Mouse (Mus musculus) stomach, embryonic 15.5 days (tissue): ENCODE measurements around the gene Strada. TPM values are rescaled to one million over a fixed set of nuclear protein-coding genes. Genes with fewer than 3 reads are reported as not detected.
"Not testable (repeated sequence)": the region's sequence is repeated elsewhere in the genome, so short reads cannot be mapped to it uniquely, and the experiment has no call there.

Experiments used
- ATAC-seq: fragments of 200-750 bp; cut with Nextera tagmentation; 2 replicates; pipeline ENCODE4 v1.8.0; 2017; ENCODE audit warnings: low read depth, moderate number of reproducible peaks, moderate TSS enrichment; ENCODE audit not compliant: insufficient read depth, low FRiP score
- H3K27ac ChIP-seq: fragments of 300-500 bp; sonication (generic); 2 replicates; pipeline ENCODE4 v1.5.1; 2015; ENCODE audit warnings: mild to moderate bottlenecking, inconsistent platforms
- H3K27me3 ChIP-seq: fragments of 300-500 bp; sonication (generic); replicated peaks from 2 replicates; pipeline ENCODE4 v1.6.1; 2015; ENCODE audit warnings: inconsistent platforms
- H3K36me3 ChIP-seq: fragments of 300-500 bp; sonication (generic); 2 replicates; pipeline ENCODE4 v1.6.1; 2015; ENCODE audit warnings: inconsistent platforms
- H3K4me1 ChIP-seq: fragments of 300-500 bp; sonication (generic); 2 replicates; pipeline ENCODE4 v1.6.1; 2015; ENCODE audit warnings: inconsistent platforms
- H3K4me2 ChIP-seq: fragments of 300-500 bp; sonication (generic); 2 replicates; pipeline ENCODE4 v1.6.1; 2015; ENCODE audit warnings: mild to moderate bottlenecking, inconsistent platforms
- H3K4me3 ChIP-seq: fragments of 300-500 bp; sonication (generic); replicated peaks from 2 replicates; pipeline ENCODE4 v1.5.1; 2015; ENCODE audit warnings: inconsistent platforms
- H3K9ac ChIP-seq: fragments of 300-500 bp; sonication (generic); 2 replicates; pipeline ENCODE4 v1.6.1; 2015; ENCODE audit warnings: inconsistent platforms
- H3K9me3 ChIP-seq: fragments of 300-500 bp; sonication (generic); 2 replicates; pipeline ENCODE4 v1.6.1; 2016; ENCODE audit warnings: inconsistent platforms
- WGBS: fragments of 180-500 bp; shearing (Covaris S2); methylation state at CpG from one replicate; pipeline ENCODE4 v1.1.7; 2015; 5-methylcytosine and 5-hydroxymethylcytosine counted together
- polyA plus RNA-seq: library from polyadenylated mRNA; unstranded; fragments of >200 nt; fragmentation: Nextera tagmentation; extraction: Ambion mirVana; gene quantifications from 2 replicates; pipeline ENCODE4 v1.2.1, GENCODE M21; 2015

Gene Strada
- polyA plus RNA-seq, 1 experiment from 2014 or later: 16.7 TPM

GRCm38 (mm10) chr11:106151219-106151618 lies 50.7 kb downstream of the Strada start:
- 0 out of 2 replicates have a peak, but pooled peaks have one; percentile 23 for ATAC-seq
- Histone ChIP-seq H3K9ac (no peak overlapping the region), H3K4me1 (no peaks in the 10 kb centered on the region), H3K27ac (no peak overlapping the region), H3K36me3 (peaks cover 56% of the 10 kb centered on the region), H3K4me3 (no peak overlapping the region), H3K27me3 (no peaks in the 10 kb centered on the region), H3K9me3 (no peaks in the 10 kb centered on the region), H3K4me2 (no peak overlapping the region)
- 79% methylated on average over 3 of the region's 3 CpGs for WGBS

- WGBS: 39% methylated on average over 8 of the region's 8 CpGs
- H3K9ac ChIP-seq: no peak overlapping the region
- no peak overlapping the region for H3K4me3 ChIP-seq
- ATAC-seq: peak; percentile 82; the same call in 1 of the 2 replicates
- 0 out of 2 replicates have a peak, but pooled peaks cover 14% of the 10 kb centered on the region for H3K36me3 ChIP-seq
- no peaks in the 10 kb centered on the region for H3K4me1 ChIP-seq
- no peaks in the 10 kb centered on the region for H3K27me3 ChIP-seq
- peak overlapping the region; percentile 29; the same call in 1 of the 2 replicates for H3K4me2 ChIP-seq
- peak overlapping the region; percentile 80 for H3K27ac ChIP-seq
- H3K9me3 ChIP-seq: no peaks in the 10 kb centered on the region
Observed at GRCm38 (mm10) chr11:106134580-106135528, 67.1 kb downstream of the Strada start.

GRCm38 (mm10) chr11:106132516-106132915 lies 69.5 kb downstream of the Strada start:
- no peak overlapping the region for H3K9ac ChIP-seq
- H3K36me3 ChIP-seq: 0 out of 2 replicates have a peak, but pooled peaks cover 17% of the 10 kb centered on the region
- 93% methylated on average over 5 of the region's 5 CpGs for WGBS
- no peak for ATAC-seq
- H3K4me2 ChIP-seq: no peak overlapping the region
- H3K4me1 ChIP-seq: no peaks in the 10 kb centered on the region
- no peaks in the 10 kb centered on the region for H3K9me3 ChIP-seq
- no peak overlapping the region for H3K27ac ChIP-seq
- H3K27me3 ChIP-seq: no peaks in the 10 kb centered on the region
- no peak overlapping the region for H3K4me3 ChIP-seq

GRCm38 (mm10) chr11:106129477-106129876 lies 72.5 kb downstream of the Strada start:
- H3K27ac ChIP-seq: no peak overlapping the region
- H3K27me3 ChIP-seq: no peaks in the 10 kb centered on the region
- no peak for ATAC-seq
- no peak overlapping the region for H3K4me3 ChIP-seq
- no peaks in the 10 kb centered on the region for H3K9me3 ChIP-seq
- H3K9ac ChIP-seq: no peak overlapping the region
- no peaks in the 10 kb centered on the region for H3K4me1 ChIP-seq
- no peak overlapping the region for H3K4me2 ChIP-seq
- WGBS: 80% methylated on average over 1 of the region's 1 CpGs
- 0 out of 2 replicates have a peak, but pooled peaks cover 7% of the 10 kb centered on the region for H3K36me3 ChIP-seq

- not testable (repeated sequence) for H3K9ac ChIP-seq, H3K4me3 ChIP-seq, H3K4me2 ChIP-seq, H3K27ac ChIP-seq, H3K9me3 ChIP-seq, H3K27me3 ChIP-seq, ATAC-seq, H3K4me1 ChIP-seq
- H3K36me3 ChIP-seq: peaks cover 12% of the 10 kb centered on the region; the same call in 1 of the 2 replicates
- WGBS: 93% methylated on average over 6 of the region's 6 CpGs
Observed at GRCm38 (mm10) chr11:106126727-106127373, 75.1 kb downstream of the Strada start.

- 67% methylated on average over 1 of the region's 1 CpGs for WGBS
- no peak overlapping the region for H3K27ac ChIP-seq
- no peak overlapping the region for H3K4me2 ChIP-seq
- no peak for ATAC-seq
- H3K4me1 ChIP-seq: no peaks in the 10 kb centered on the region
- no peaks in the 10 kb centered on the region for H3K27me3 ChIP-seq
- peaks cover 11% of the 10 kb centered on the region; the same call in 1 of the 2 replicates for H3K36me3 ChIP-seq
- no peaks in the 10 kb centered on the region for H3K9me3 ChIP-seq
- no peak overlapping the region for H3K9ac ChIP-seq
- no peak overlapping the region for H3K4me3 ChIP-seq
Observed at GRCm38 (mm10) chr11:106125827-106126226, 76.1 kb downstream of the Strada start.

- no peak overlapping the region for H3K27ac ChIP-seq
- no peak for ATAC-seq
- H3K9ac ChIP-seq: no peak overlapping the region
- WGBS: 70% methylated on average over 4 of the region's 4 CpGs
- H3K4me3 ChIP-seq: no peak overlapping the region
- no peak overlapping the region for H3K4me2 ChIP-seq
- no peaks in the 10 kb centered on the region for H3K9me3 ChIP-seq
- H3K36me3 ChIP-seq: peaks cover 9% of the 10 kb centered on the region; the same call in 1 of the 2 replicates
- H3K27me3 ChIP-seq: no peaks in the 10 kb centered on the region
- H3K4me1 ChIP-seq: no peaks in the 10 kb centered on the region
Observed at GRCm38 (mm10) chr11:106124784-106125183, 77.2 kb downstream of the Strada start.

GRCm38 (mm10) chr11:106122736-106123135 lies 79.2 kb downstream of the Strada start:
- ATAC-seq: no peak
- peak overlapping the region; percentile 44; the same call in 1 of the 2 replicates for H3K27ac ChIP-seq
- no peak overlapping the region for H3K9ac ChIP-seq
- H3K4me3 ChIP-seq: no peak overlapping the region
- no peaks in the 10 kb centered on the region for H3K27me3 ChIP-seq
- H3K4me1 ChIP-seq: no peaks in the 10 kb centered on the region
- peaks cover 12% of the 10 kb centered on the region for H3K36me3 ChIP-seq
- no peaks in the 10 kb centered on the region for H3K9me3 ChIP-seq
- no peak overlapping the region for H3K4me2 ChIP-seq
- 63% methylated on average over 3 of the region's 3 CpGs for WGBS

GRCm38 (mm10) chr11:106122221-106122620 lies 79.7 kb downstream of the Strada start:
- H3K4me3 ChIP-seq: no peak overlapping the region
- WGBS: 91% methylated on average over 5 of the region's 5 CpGs
- no peak overlapping the region for H3K9ac ChIP-seq
- ATAC-seq: no peak
- peak overlapping the region; percentile 44; the same call in 1 of the 2 replicates for H3K27ac ChIP-seq
- no peaks in the 10 kb centered on the region for H3K27me3 ChIP-seq
- no peaks in the 10 kb centered on the region for H3K4me1 ChIP-seq
- no peaks in the 10 kb centered on the region for H3K9me3 ChIP-seq
- H3K4me2 ChIP-seq: no peak overlapping the region
- H3K36me3 ChIP-seq: peaks cover 12% of the 10 kb centered on the region

Other genes starting within 250 kb of the Strada start
- gene Cyb561, start 248.8 kb downstream of the Strada start, polyA plus RNA-seq: 39.0 and 41.2 TPM in 2 replicates
- 1.1 and 1.8 TPM in 2 replicates for gene Ace, start 234.2 kb downstream of the Strada start, polyA plus RNA-seq
- not detected in 2 replicates for gene Ace3, start 207.5 kb downstream of the Strada start, polyA plus RNA-seq
- gene Kcnh6, start 194.0 kb downstream of the Strada start, polyA plus RNA-seq: 0.80 and 1.3 TPM in 2 replicates
- 54.6 and 57.6 TPM in 2 replicates for gene Dcaf7, start 165.3 kb downstream of the Strada start, polyA plus RNA-seq
- gene Taco1, start 136.1 kb downstream of the Strada start, polyA plus RNA-seq: 9.8 and 11.5 TPM in 2 replicates
- gene Map3k3, start 117.6 kb downstream of the Strada start, polyA plus RNA-seq: 18.0 and 19.5 TPM in 2 replicates
- gene Gm10840, start 41.3 kb downstream of the Strada start, polyA plus RNA-seq: not detected in 2 replicates
- gene Limd2, start 41.3 kb downstream of the Strada start, polyA plus RNA-seq: 117 and 136 TPM in 2 replicates
- gene Ccdc47, start 14.2 kb upstream of the Strada start, polyA plus RNA-seq: 92.1 and 95.0 TPM in 2 replicates
- gene Ddx42, start 14.8 kb upstream of the Strada start, polyA plus RNA-seq: 58.1 and 66.2 TPM in 2 replicates
- 49.7 and 56.5 TPM in 2 replicates for gene Ftsj3, start 53.9 kb upstream of the Strada start, polyA plus RNA-seq
- 242 and 266 TPM in 2 replicates for gene Psmc5, start 54.0 kb upstream of the Strada start, polyA plus RNA-seq
- 70.2 and 78.3 TPM in 2 replicates for gene Smarcd2, start 70.8 kb upstream of the Strada start, polyA plus RNA-seq
- 0.27 and 0.28 TPM in 2 replicates for gene Tcam1, start 74.5 kb upstream of the Strada start, polyA plus RNA-seq
- gene Gh, start 99.7 kb upstream of the Strada start, polyA plus RNA-seq: not detected in 2 replicates
- gene Cd79b, start 112.6 kb upstream of the Strada start, polyA plus RNA-seq: 3.5 and 3.7 TPM in 2 replicates
- 0.03 and 0.05 TPM in 2 replicates for gene Scn4a, start 151.1 kb upstream of the Strada start, polyA plus RNA-seq
- 0.31 and 0.66 TPM in 2 replicates for gene Prr29, start 163.3 kb upstream of the Strada start, polyA plus RNA-seq
- 35.3 and 38.5 TPM in 2 replicates for gene Icam2, start 185.9 kb upstream of the Strada start, polyA plus RNA-seq